Mouse (Mus musculus): ENCODE measurements around the gene Ccdc85b. TPM values are rescaled to one million over a fixed set of nuclear protein-coding genes. Genes with fewer than 3 reads are reported as not detected.

Ccdc85b gene
- polyA plus RNA-seq, 1 experiment from 2014 or later = 4.8 TPM

Other genes with a start within 250 kb of the Ccdc85b start
- gene Pacs1, start 184.8 kb downstream of the Ccdc85b start, polyA plus RNA-seq (2016; fragmentation: Nextera tagmentation; extraction: Ambion mirVana) = 17.2 and 19.7 TPM in 2 replicates
- 183 and 187 TPM in 2 replicates for gene Sf3b2, start 162.4 kb downstream of the Ccdc85b start, polyA plus RNA-seq (2016; fragmentation: Nextera tagmentation; extraction: Ambion mirVana)
- 0.29 and 0.54 TPM in 2 replicates for gene Gal3st3, start 159.6 kb downstream of the Ccdc85b start, polyA plus RNA-seq (2016; fragmentation: Nextera tagmentation; extraction: Ambion mirVana)
- not detected in 2 replicates for gene Catsper1, start 122.2 kb downstream of the Ccdc85b start, polyA plus RNA-seq (2016; fragmentation: Nextera tagmentation; extraction: Ambion mirVana)
- not detected in 2 replicates for gene Cst6, start 108.3 kb downstream of the Ccdc85b start, polyA plus RNA-seq (2016; fragmentation: Nextera tagmentation; extraction: Ambion mirVana)
- gene Eif1ad, start 91.2 kb downstream of the Ccdc85b start, polyA plus RNA-seq (2016; fragmentation: Nextera tagmentation; extraction: Ambion mirVana) = 50.3 and 54.0 TPM in 2 replicates
- gene Banf1, start 90.7 kb downstream of the Ccdc85b start, polyA plus RNA-seq (2016; fragmentation: Nextera tagmentation; extraction: Ambion mirVana) = 365 and 372 TPM in 2 replicates
- gene Sart1, start 69.2 kb downstream of the Ccdc85b start, polyA plus RNA-seq (2016; fragmentation: Nextera tagmentation; extraction: Ambion mirVana) = 69.9 and 72.5 TPM in 2 replicates
- gene Tsga10ip, start 55.4 kb downstream of the Ccdc85b start, polyA plus RNA-seq (2016; fragmentation: Nextera tagmentation; extraction: Ambion mirVana) = 0.22 TPM in 1 of 2 replicates, not detected in the other
- 108 TPM in 2 replicates for gene Drap1, start 32.9 kb downstream of the Ccdc85b start, polyA plus RNA-seq (2016; fragmentation: Nextera tagmentation; extraction: Ambion mirVana)
- 21.8 and 24.0 TPM in 2 replicates for gene AI837181, start 32.8 kb downstream of the Ccdc85b start, polyA plus RNA-seq (2016; fragmentation: Nextera tagmentation; extraction: Ambion mirVana)
- gene Fosl1, start 10.3 kb downstream of the Ccdc85b start, polyA plus RNA-seq (2016; fragmentation: Nextera tagmentation; extraction: Ambion mirVana) = not detected in 2 replicates
- 44.3 and 45.2 TPM in 2 replicates for gene Fibp, start 2.7 kb upstream of the Ccdc85b start, polyA plus RNA-seq (2016; fragmentation: Nextera tagmentation; extraction: Ambion mirVana)
- 0.43 and 0.53 TPM in 2 replicates for gene Ctsw, start 10.6 kb upstream of the Ccdc85b start, polyA plus RNA-seq (2016; fragmentation: Nextera tagmentation; extraction: Ambion mirVana)
- gene Efemp2, start 16.1 kb upstream of the Ccdc85b start, polyA plus RNA-seq (2016; fragmentation: Nextera tagmentation; extraction: Ambion mirVana) = 30.0 and 30.6 TPM in 2 replicates
- gene Mus81, start 30.5 kb upstream of the Ccdc85b start, polyA plus RNA-seq (2016; fragmentation: Nextera tagmentation; extraction: Ambion mirVana) = 22.2 and 22.9 TPM in 2 replicates
- gene Cfl1, start 32.6 kb upstream of the Ccdc85b start, polyA plus RNA-seq (2016; fragmentation: Nextera tagmentation; extraction: Ambion mirVana) = 1,523 and 1,533 TPM in 2 replicates
- 0.13 TPM in 1 of 2 replicates, not detected in the other for gene 1700020D05Rik, start 45.9 kb upstream of the Ccdc85b start, polyA plus RNA-seq (2016; fragmentation: Nextera tagmentation; extraction: Ambion mirVana)
- gene Snx32, start 52.6 kb upstream of the Ccdc85b start, polyA plus RNA-seq (2016; fragmentation: Nextera tagmentation; extraction: Ambion mirVana) = 7.5 and 8.8 TPM in 2 replicates
- not detected in 2 replicates for gene Ovol1, start 102.8 kb upstream of the Ccdc85b start, polyA plus RNA-seq (2016; fragmentation: Nextera tagmentation; extraction: Ambion mirVana)
- 3.4 and 3.5 TPM in 2 replicates for gene Ap5b1, start 110.1 kb upstream of the Ccdc85b start, polyA plus RNA-seq (2016; fragmentation: Nextera tagmentation; extraction: Ambion mirVana)
- gene Rnaseh2c, start 144.0 kb upstream of the Ccdc85b start, polyA plus RNA-seq (2016; fragmentation: Nextera tagmentation; extraction: Ambion mirVana) = 171 and 177 TPM in 2 replicates
- gene Kat5, start 152.3 kb upstream of the Ccdc85b start, polyA plus RNA-seq (2016; fragmentation: Nextera tagmentation; extraction: Ambion mirVana) = 24.9 and 26.8 TPM in 2 replicates
- gene Rela, start 179.6 kb upstream of the Ccdc85b start, polyA plus RNA-seq (2016; fragmentation: Nextera tagmentation; extraction: Ambion mirVana) = 32.1 and 33.6 TPM in 2 replicates
- gene Sipa1, start 205.8 kb upstream of the Ccdc85b start, polyA plus RNA-seq (2016; fragmentation: Nextera tagmentation; extraction: Ambion mirVana) = 41.4 and 41.8 TPM in 2 replicates
- gene Map3k11, start 230.8 kb upstream of the Ccdc85b start, polyA plus RNA-seq (2016; fragmentation: Nextera tagmentation; extraction: Ambion mirVana) = 25.8 and 27.7 TPM in 2 replicates
- gene Pcnx3, start 231.0 kb upstream of the Ccdc85b start, polyA plus RNA-seq (2016; fragmentation: Nextera tagmentation; extraction: Ambion mirVana) = 18.4 and 18.6 TPM in 2 replicates
- 0.18 and 0.19 TPM in 2 replicates for gene Kcnk7, start 246.5 kb upstream of the Ccdc85b start, polyA plus RNA-seq (2016; fragmentation: Nextera tagmentation; extraction: Ambion mirVana)